Mouse (Mus musculus): ENCODE measurements around the gene Spata20.

Gene Spata20

GRCm38 (mm10) chr11:94455161-94455820 is 30.7 kb downstream of the Spata20 start:
- in situ Hi-C loops (cut with MboI, MseI) = no loop called here

GRCm38 (mm10) chr11:94454756-94455155 is 31.2 kb downstream of the Spata20 start:
- in situ Hi-C loops (cut with MboI, MseI) = no loop called here

- in situ Hi-C loops (cut with MboI, MseI) = no loop called here
Observed at GRCm38 (mm10) chr11:94451091-94451773, 34.7 kb downstream of the Spata20 start.

GRCm38 (mm10) chr11:94449886-94450285 is 36.1 kb downstream of the Spata20 start:
- in situ Hi-C loops (cut with MboI, MseI) = no loop called here

GRCm38 (mm10) chr11:94449239-94449638 is 36.7 kb downstream of the Spata20 start:
- in situ Hi-C loops (cut with MboI, MseI) = no loop called here

- in situ Hi-C loops (cut with MboI, MseI) = no loop called here
Observed at GRCm38 (mm10) chr11:94447017-94447416, 39.0 kb downstream of the Spata20 start.

- in situ Hi-C loops (cut with MboI, MseI) = no loop called here
Observed at GRCm38 (mm10) chr11:94445300-94445699, 40.7 kb downstream of the Spata20 start.

- in situ Hi-C loops (cut with MboI, MseI) = no loop called here
Observed at GRCm38 (mm10) chr11:94444829-94445228, 41.1 kb downstream of the Spata20 start.

- in situ Hi-C loops (cut with MboI, MseI) = no loop called here
Observed at GRCm38 (mm10) chr11:94441752-94442151, 44.2 kb downstream of the Spata20 start.

GRCm38 (mm10) chr11:94441122-94441521 is 44.9 kb downstream of the Spata20 start:
- in situ Hi-C loops (cut with MboI, MseI) = no loop called here

- in situ Hi-C loops (cut with MboI, MseI) = no loop called here
Observed at GRCm38 (mm10) chr11:94440421-94440820, 45.6 kb downstream of the Spata20 start.

- in situ Hi-C loops (cut with MboI, MseI) = no loop called here
Observed at GRCm38 (mm10) chr11:94429011-94429651, 56.8 kb downstream of the Spata20 start.
